ENCODE assay signal across 32 mouse cellular contexts in genomic region chr1:59429289-59429688, GRCm38 (mm10).
"Had no signal": no experiment of that assay in that cellular context is flagged by ENCODE, and none has a peak within 500 bp of the region (broad histone marks: within the 10 kb centered on the region; RNA-seq: fewer than 3 reads in every experiment).

No protein-coding gene starts in this region.

- H3K4me3 ChIP-seq: limb, embryonic 10.5 days; limb, embryonic 12.5 days; limb, embryonic 13.5 days; limb, embryonic 15.5 days; liver, embryonic 12.5 days; liver, embryonic 13.5 days; liver, embryonic 15.5 days; lung, embryonic 15.5 days; megakaryocyte, embryonic 14.5 days; midbrain, embryonic 10.5 days; midbrain, embryonic 12.5 days; midbrain, embryonic 13.5 days; midbrain, embryonic 15.5 days; myocyte; neural tube, embryonic 12.5 days had no signal

- H3K9me3 ChIP-seq: limb, embryonic 10.5 days; limb, embryonic 12.5 days; limb, embryonic 13.5 days; limb, embryonic 15.5 days; liver, embryonic 12.5 days; liver, embryonic 13.5 days; liver, embryonic 15.5 days; lung, embryonic 15.5 days; midbrain, embryonic 10.5 days; midbrain, embryonic 12.5 days; midbrain, embryonic 13.5 days; midbrain, embryonic 15.5 days; neural tube, embryonic 12.5 days had no signal

- H3K27me3 ChIP-seq: limb, embryonic 12.5 days; limb, embryonic 13.5 days; limb, embryonic 15.5 days; liver, embryonic 12.5 days; liver, embryonic 13.5 days; liver, embryonic 15.5 days; lung, embryonic 15.5 days; midbrain, embryonic 13.5 days; midbrain, embryonic 15.5 days; neural tube, embryonic 12.5 days had no signal

- H3K27ac ChIP-seq: limb, embryonic 10.5 days; limb, embryonic 12.5 days; limb, embryonic 13.5 days; limb, embryonic 15.5 days; liver, embryonic 12.5 days; liver, embryonic 13.5 days; liver, embryonic 14.5 days; liver, embryonic 15.5 days; lung, embryonic 15.5 days; macrophage; midbrain, embryonic 10.5 days; midbrain, embryonic 12.5 days; midbrain, embryonic 13.5 days; midbrain, embryonic 15.5 days; neural tube, embryonic 12.5 days had no signal

- H3K9ac ChIP-seq: limb, embryonic 12.5 days; limb, embryonic 13.5 days; limb, embryonic 15.5 days; liver, embryonic 12.5 days; liver, embryonic 13.5 days; liver, embryonic 14.5 days; liver, embryonic 15.5 days; liver, postnatal 0 days; lung, embryonic 14.5 days; lung, embryonic 15.5 days; midbrain, embryonic 12.5 days; midbrain, embryonic 13.5 days; midbrain, embryonic 15.5 days; neural tube, embryonic 12.5 days had no signal

- H3K36me3 ChIP-seq: limb, embryonic 10.5 days; limb, embryonic 12.5 days; limb, embryonic 13.5 days; limb, embryonic 15.5 days; liver, embryonic 12.5 days; liver, embryonic 13.5 days; liver, embryonic 15.5 days; lung, embryonic 15.5 days; midbrain, embryonic 10.5 days; midbrain, embryonic 12.5 days; midbrain, embryonic 13.5 days; midbrain, embryonic 15.5 days; neural tube, embryonic 12.5 days had no signal

- H3K4me1 ChIP-seq: limb, embryonic 12.5 days; limb, embryonic 13.5 days; limb, embryonic 15.5 days; liver, embryonic 12.5 days; midbrain, embryonic 15.5 days; neural tube, embryonic 12.5 days had no signal

- H3K4me2 ChIP-seq: limb, embryonic 12.5 days; limb, embryonic 13.5 days; limb, embryonic 15.5 days; liver, embryonic 11.5 days; liver, embryonic 12.5 days; liver, embryonic 13.5 days; liver, embryonic 15.5 days; lung, embryonic 14.5 days; lung, embryonic 15.5 days; midbrain, embryonic 11.5 days; midbrain, embryonic 12.5 days; midbrain, embryonic 13.5 days; midbrain, embryonic 15.5 days; neural tube, embryonic 12.5 days had no signal

- ATAC-seq: liver, embryonic 12.5 days; liver, postnatal 0 days; lung, postnatal 0 days; midbrain, embryonic 13.5 days; midbrain, embryonic 15.5 days; midbrain, embryonic 16.5 days had no signal

- DNase-seq: left cerebral cortex, postnatal 4 days; liver; liver, embryonic 13.5 days; liver, postnatal 0 days; lung, adult 18-20 months; lung, adult 2 months; lung, embryonic 14.5 days; lung, postnatal 10 days; lung, postnatal 14 days; lung, postnatal 36 days; lung, postnatal 4 days; midbrain, embryonic 14.5 days had no signal
